Mouse (Mus musculus) kidney, postnatal 25 days (tissue): ENCODE measurements at regions not wholly inside any gene's neighbourhood (a gene's known extent, or its start where the extent isn't known, plus 50 kb on each side); places are given as distances from the start of the nearest gene placed in this dataset.

Source experiments
- DNase-seq, 2 experiments: peaks; one replicate each; pipeline ENCODE4 v3.0.0; 2021; ENCODE audit warnings: mixed read lengths in 2 of 2

GRCm38 (mm10) chr9:52591188-52591587 lies 88.4 kb downstream of the AI593442 start:
- no peak for DNase-seq

GRCm38 (mm10) chr9:52574066-52574465 lies 105.5 kb downstream of the AI593442 start:
- no peak for DNase-seq

GRCm38 (mm10) chr9:52551577-52552281 lies 127.9 kb downstream of the AI593442 start:
- DNase-seq, result no peak

- no peak for DNase-seq
These were observed 133.5 kb downstream of the AI593442 start for GRCm38 (mm10) chr9:52546071-52546470.

GRCm38 (mm10) chr9:52539086-52539485 lies 140.5 kb downstream of the AI593442 start:
- DNase-seq, result no peak

GRCm38 (mm10) chr9:52529444-52529915 lies 150.1 kb downstream of the AI593442 start:
- no peak for DNase-seq

GRCm38 (mm10) chr9:52500487-52500886 lies 179.1 kb downstream of the AI593442 start:
- DNase-seq, result no peak

GRCm38 (mm10) chr9:52495483-52496270 lies 183.9 kb downstream of the AI593442 start:
- no peak for DNase-seq

GRCm38 (mm10) chr9:52492947-52493505 lies 186.6 kb downstream of the AI593442 start:
- DNase-seq, result no peak

GRCm38 (mm10) chr9:52473555-52474196 lies 205.9 kb downstream of the AI593442 start:
- DNase-seq, result no peak

- DNase-seq, result no peak
These were observed 206.7 kb downstream of the AI593442 start for GRCm38 (mm10) chr9:52472859-52473258.

GRCm38 (mm10) chr9:52458518-52458917 lies 221.1 kb downstream of the AI593442 start:
- DNase-seq, result no peak

GRCm38 (mm10) chr9:52454445-52454844 lies 225.1 kb downstream of the AI593442 start:
- DNase-seq, result no peak

GRCm38 (mm10) chr9:52451792-52452191 lies 227.8 kb downstream of the AI593442 start:
- DNase-seq, result no peak

GRCm38 (mm10) chr9:52448245-52448644 lies 231.3 kb downstream of the AI593442 start:
- no peak for DNase-seq

- DNase-seq, result no peak
These were observed 236.4 kb downstream of the AI593442 start for GRCm38 (mm10) chr9:52443228-52443627.

- no peak for DNase-seq
These were observed 245.4 kb downstream of the AI593442 start for GRCm38 (mm10) chr9:52434215-52434614.

GRCm38 (mm10) chr9:52425413-52425812 lies 254.2 kb downstream of the AI593442 start:
- DNase-seq, result no peak

GRCm38 (mm10) chr9:52422622-52423021 lies 254.2 kb upstream of the Zc3h12c start:
- DNase-seq, result no peak

- no peak for DNase-seq
These were observed 247.3 kb upstream of the Zc3h12c start for GRCm38 (mm10) chr9:52415706-52416105.

- DNase-seq, result no peak
These were observed 239.5 kb upstream of the Zc3h12c start for GRCm38 (mm10) chr9:52407841-52408240.

- no peak for DNase-seq
These were observed 234.1 kb upstream of the Zc3h12c start for GRCm38 (mm10) chr9:52402496-52402895.

- peak in 1 of 2 experiments; percentile 44 for DNase-seq
These were observed 210.7 kb upstream of the Zc3h12c start for GRCm38 (mm10) chr9:52379031-52379430.
